Mouse (Mus musculus) 3134 (cell line): ENCODE results near the gene Mmd2.
A peak's percentile ranks its signal among the peaks of the same experiment; 100 is the strongest.

Experiments used
- DNase-seq: peaks from one replicate; pipeline ENCODE4 v3.0.0-alpha.2; 2011; ENCODE audit warnings: low spot score; ENCODE audit not compliant: insufficient read length; ENCODE audit errors: extremely low read depth

The Mmd2 gene

GRCm38 (mm10) chr5:142608259-142608988, at the start of gene Mmd2:
TSS of gene Mmd2 (minus strand) at chr5:142608800.
- DNase-seq, result no peak

- DNase-seq, result no peak
Measured at GRCm38 (mm10) chr5:142652266-142652665, 43.7 kb upstream of the Mmd2 start.

- DNase-seq, result no peak
Measured at GRCm38 (mm10) chr5:142650794-142651497, 42.3 kb upstream of the Mmd2 start.

GRCm38 (mm10) chr5:142650390-142650789, 41.8 kb upstream of the Mmd2 start:
- DNase-seq, result no peak

GRCm38 (mm10) chr5:142649460-142650050, 41.0 kb upstream of the Mmd2 start:
- DNase-seq, result no peak

GRCm38 (mm10) chr5:142648162-142648561, 39.6 kb upstream of the Mmd2 start:
- no peak for DNase-seq

- DNase-seq, result no peak
Measured at GRCm38 (mm10) chr5:142641331-142642051, 32.9 kb upstream of the Mmd2 start.

GRCm38 (mm10) chr5:142640088-142640487, 31.5 kb upstream of the Mmd2 start:
- no peak for DNase-seq

- DNase-seq, result no peak
Measured at GRCm38 (mm10) chr5:142637823-142638222, 29.2 kb upstream of the Mmd2 start.

- DNase-seq, result peak; percentile 23
Measured at GRCm38 (mm10) chr5:142630224-142630623, 21.6 kb upstream of the Mmd2 start.

- DNase-seq, result no peak
Measured at GRCm38 (mm10) chr5:142629663-142630025, 21.0 kb upstream of the Mmd2 start.

- DNase-seq, result peak; percentile 99
Measured at GRCm38 (mm10) chr5:142628726-142629662, 20.4 kb upstream of the Mmd2 start.

- no peak for DNase-seq
Measured at GRCm38 (mm10) chr5:142627398-142627797, 18.8 kb upstream of the Mmd2 start, which contains the start of gene Wipi2. TSS of gene Wipi2 (plus strand) at chr5:142627698.

- DNase-seq, result no peak
Measured at GRCm38 (mm10) chr5:142623080-142623479, 14.5 kb upstream of the Mmd2 start.

- DNase-seq, result no peak
Measured at GRCm38 (mm10) chr5:142622134-142622533, 13.5 kb upstream of the Mmd2 start.

GRCm38 (mm10) chr5:142621421-142621820, 12.8 kb upstream of the Mmd2 start:
- DNase-seq, result no peak

- DNase-seq, result no peak
Measured at GRCm38 (mm10) chr5:142619866-142620265, 11.3 kb upstream of the Mmd2 start.

GRCm38 (mm10) chr5:142616326-142616725, 7.7 kb upstream of the Mmd2 start:
- no peak for DNase-seq

GRCm38 (mm10) chr5:142615638-142616037, 7.0 kb upstream of the Mmd2 start:
- DNase-seq, result no peak

GRCm38 (mm10) chr5:142614513-142614912, 5.9 kb upstream of the Mmd2 start:
- DNase-seq, result no peak
